Mouse (Mus musculus): ENCODE measurements around the gene Pacsin3. TPM values are rescaled to one million over a fixed set of nuclear protein-coding genes. Genes with fewer than 3 reads are reported as not detected.

The Pacsin3 gene
- 100 to 1,000 TPM; 311 to 416 TPM for total RNA-seq (2021)
- long read RNA-seq, experiment 1, transcript Pacsin3-215 (11 exons, 1,859 nt) = minor isoform, 9 of 487 reads
- long read RNA-seq, experiment 1, transcript Pacsin3-202 (10 exons, 1,867 nt) = major isoform, 23 of 487 reads
- long read RNA-seq, experiment 1, transcript Pacsin3-201 (11 exons, 1,862 nt) = minor isoform, 22 of 487 reads
- long read RNA-seq, experiment 1, partial matches to known transcripts = 170 of 487 reads
- long read RNA-seq, experiment 1, other reads (novel, unspliced or antisense) = 262 of 487 reads
- long read RNA-seq, experiment 2, transcript Pacsin3-202 (10 exons, 1,867 nt) = minor isoform, 14 of 386 reads
- long read RNA-seq, experiment 2, transcript Pacsin3-215 (11 exons, 1,859 nt) = minor isoform, 10 of 386 reads
- long read RNA-seq, experiment 2, transcript Pacsin3-201 (11 exons, 1,862 nt) = major isoform, 19 of 386 reads
- long read RNA-seq, experiment 2, partial matches to known transcripts = 214 of 386 reads
- long read RNA-seq, experiment 2, other reads (novel, unspliced or antisense) = 128 of 386 reads

DNA sequence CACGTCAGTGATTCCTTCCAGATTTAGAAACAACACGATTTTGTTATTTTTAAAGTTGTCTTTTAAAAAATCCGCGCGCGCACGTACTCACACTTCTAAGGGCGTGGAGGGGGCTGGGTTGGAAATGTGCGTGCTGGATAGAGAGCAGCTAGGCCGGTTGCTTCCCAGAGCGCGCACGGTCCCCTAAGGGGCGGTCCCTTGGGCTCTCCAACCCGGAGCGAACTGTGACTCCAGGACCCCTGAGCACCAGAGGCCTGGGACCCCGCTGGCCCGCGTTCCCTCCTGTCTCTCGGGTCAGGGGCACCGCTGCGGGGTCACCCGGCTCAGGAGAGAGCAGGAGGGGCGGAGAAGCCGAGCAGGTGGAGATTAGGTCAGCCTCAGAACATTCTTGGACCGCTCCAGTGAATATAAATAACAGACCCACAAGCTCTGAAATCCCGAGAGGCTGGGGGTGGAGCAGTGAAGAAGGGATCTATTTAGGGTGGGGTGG lies at the start of gene Pacsin3:
Gene Pacsin3, plus strand, starts transcription at position 294 of the 490 bp plus-strand sequence.
- DNase-seq (ENCODE audit: low spot score) = peak; percentile 79

GRCm38 (mm10) chr2:91206254-91206775 lies 49.4 kb upstream of the Pacsin3 start:
- DNase-seq (ENCODE audit: low spot score) = no peak

- DNase-seq (ENCODE audit: low spot score) = no peak
Measured at GRCm38 (mm10) chr2:91213311-91213710, 42.4 kb upstream of the Pacsin3 start.

DNA sequence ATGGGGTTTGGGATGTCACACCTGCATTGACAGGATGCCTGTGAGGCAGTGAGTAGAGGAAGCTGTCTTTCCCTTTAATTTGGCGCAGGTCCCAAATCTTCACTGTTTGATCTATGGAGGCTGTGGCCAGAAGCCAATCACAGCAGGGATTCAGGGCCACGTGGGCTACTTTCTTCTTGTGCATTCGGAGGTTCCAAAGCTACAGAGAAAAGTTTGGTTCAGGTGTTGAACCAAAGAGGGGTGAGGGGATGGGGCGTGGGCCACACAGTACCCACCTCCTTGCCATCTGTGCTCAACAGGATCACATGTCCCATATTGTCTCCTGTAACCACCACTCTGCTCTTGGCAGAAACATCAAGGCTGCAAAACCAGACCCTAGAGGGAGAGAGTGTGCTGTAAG lies 38.7 kb upstream of the Pacsin3 start:
- DNase-seq (ENCODE audit: low spot score) = no peak

DNA sequence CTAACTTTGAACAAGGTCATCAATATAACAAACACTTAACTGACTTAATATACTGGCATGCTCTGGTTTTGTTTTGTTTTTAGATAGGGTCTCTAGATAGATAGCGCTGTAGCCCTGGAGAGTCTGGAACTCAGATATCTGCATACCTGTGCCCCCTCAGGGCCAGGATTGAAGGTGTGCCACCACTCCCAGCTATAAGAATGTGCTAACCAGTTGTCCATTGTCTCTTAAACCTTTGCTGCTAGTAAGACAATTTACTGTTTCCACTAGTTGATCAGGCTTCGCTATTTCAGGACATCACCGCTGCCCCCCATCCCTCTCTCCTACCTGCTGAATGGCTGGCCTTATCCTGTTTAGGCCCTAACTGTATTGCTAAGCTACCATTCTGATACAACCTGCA lies 35.3 kb upstream of the Pacsin3 start:
- DNase-seq (ENCODE audit: low spot score) = no peak

GRCm38 (mm10) chr2:91223614-91224013 lies 32.1 kb upstream of the Pacsin3 start:
- no peak for DNase-seq (ENCODE audit: low spot score)

- DNase-seq (ENCODE audit: low spot score) = no peak
Measured at GRCm38 (mm10) chr2:91229735-91230134, 26.0 kb upstream of the Pacsin3 start.

- DNase-seq (ENCODE audit: low spot score) = peak; percentile 90
Measured at GRCm38 (mm10) chr2:91236601-91237510, 18.9 kb upstream of the Pacsin3 start, which contains the start of gene Ddb2. Ddb2 (minus strand) TSS chr2:91236982.

GRCm38 (mm10) chr2:91237511-91238080 lies 18.2 kb upstream of the Pacsin3 start:
- DNase-seq (ENCODE audit: low spot score) = peak; percentile 27

GRCm38 (mm10) chr2:91242547-91242946 lies 13.2 kb upstream of the Pacsin3 start:
- DNase-seq (ENCODE audit: low spot score) = no peak

- DNase-seq (ENCODE audit: low spot score) = no peak
Measured at GRCm38 (mm10) chr2:91243416-91243815, 12.3 kb upstream of the Pacsin3 start.

DNA sequence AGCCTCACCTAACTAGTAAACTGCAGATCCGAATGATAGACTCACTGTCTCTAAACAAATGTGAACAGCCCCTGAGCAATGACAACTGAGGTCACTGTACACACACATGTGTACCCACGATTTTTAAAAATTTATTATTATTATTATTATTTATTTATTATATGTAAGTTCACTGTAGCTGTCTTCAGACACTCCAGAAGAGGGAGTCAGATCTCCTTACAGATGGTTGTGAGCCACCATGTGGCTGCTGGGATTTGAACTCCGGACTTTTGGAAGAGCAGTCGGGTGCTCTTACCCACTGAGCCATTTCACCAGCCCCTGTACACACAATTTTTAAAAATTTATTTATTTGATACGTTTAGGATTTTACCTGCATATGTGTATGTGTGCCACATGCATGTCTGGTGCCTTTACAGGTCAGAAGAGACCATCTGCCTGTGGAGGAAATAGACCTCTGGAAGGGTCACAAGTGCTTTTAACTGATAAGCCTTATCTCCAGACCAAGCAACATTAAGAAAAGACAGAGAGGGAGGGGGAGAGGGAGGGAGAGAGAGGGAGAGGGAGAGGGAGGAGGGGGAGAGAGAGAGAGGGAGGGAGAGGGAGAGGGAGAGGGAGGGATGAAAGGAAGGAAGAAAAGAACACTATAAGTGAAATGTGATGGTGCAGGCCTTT lies 11.1 kb upstream of the Pacsin3 start:
- no peak for DNase-seq (ENCODE audit: low spot score)

DNA sequence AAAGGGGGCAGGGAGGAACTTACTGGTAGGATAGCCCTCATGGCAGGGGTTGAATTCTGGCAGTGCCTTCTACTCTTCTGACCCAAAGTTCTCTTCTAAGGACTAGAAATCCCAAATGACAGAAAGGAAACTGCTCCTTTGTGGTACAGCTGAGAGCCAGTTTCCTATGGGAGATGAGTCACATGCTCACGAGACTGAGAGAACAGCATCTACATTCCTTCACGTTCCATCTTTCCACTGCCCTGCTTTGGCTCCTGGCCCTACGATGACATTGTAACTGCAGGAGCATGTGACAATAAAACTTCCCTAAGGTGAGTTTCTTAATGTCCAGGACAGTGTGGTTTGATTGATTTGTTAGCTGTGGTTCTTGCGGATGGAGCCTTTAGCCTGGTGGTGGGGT lies 7.4 kb upstream of the Pacsin3 start:
- DNase-seq (ENCODE audit: low spot score) = no peak

DNA sequence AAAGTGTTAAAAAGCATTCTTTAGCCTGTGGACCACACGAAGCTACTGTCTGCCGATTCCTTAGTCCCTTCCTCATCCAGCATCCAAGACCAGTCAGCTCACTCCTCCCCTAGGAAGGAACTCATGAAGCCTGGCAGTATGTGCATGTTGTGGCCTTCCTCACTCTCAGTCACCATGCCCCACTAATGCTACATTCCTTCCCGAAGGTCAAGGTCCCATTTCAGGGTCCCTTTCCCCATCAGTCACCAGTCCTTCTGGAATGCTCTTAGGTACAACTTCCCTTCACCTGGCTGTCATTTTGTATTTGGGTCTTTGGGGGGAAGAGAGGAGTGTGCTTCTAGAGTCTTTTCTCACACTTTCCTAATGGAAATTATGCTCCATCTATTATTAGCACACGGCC lies 3.8 kb upstream of the Pacsin3 start:
- no peak for DNase-seq (ENCODE audit: low spot score)

- no peak for DNase-seq (ENCODE audit: low spot score)
Measured at GRCm38 (mm10) chr2:91252512-91252911, 3.2 kb upstream of the Pacsin3 start.

DNA sequence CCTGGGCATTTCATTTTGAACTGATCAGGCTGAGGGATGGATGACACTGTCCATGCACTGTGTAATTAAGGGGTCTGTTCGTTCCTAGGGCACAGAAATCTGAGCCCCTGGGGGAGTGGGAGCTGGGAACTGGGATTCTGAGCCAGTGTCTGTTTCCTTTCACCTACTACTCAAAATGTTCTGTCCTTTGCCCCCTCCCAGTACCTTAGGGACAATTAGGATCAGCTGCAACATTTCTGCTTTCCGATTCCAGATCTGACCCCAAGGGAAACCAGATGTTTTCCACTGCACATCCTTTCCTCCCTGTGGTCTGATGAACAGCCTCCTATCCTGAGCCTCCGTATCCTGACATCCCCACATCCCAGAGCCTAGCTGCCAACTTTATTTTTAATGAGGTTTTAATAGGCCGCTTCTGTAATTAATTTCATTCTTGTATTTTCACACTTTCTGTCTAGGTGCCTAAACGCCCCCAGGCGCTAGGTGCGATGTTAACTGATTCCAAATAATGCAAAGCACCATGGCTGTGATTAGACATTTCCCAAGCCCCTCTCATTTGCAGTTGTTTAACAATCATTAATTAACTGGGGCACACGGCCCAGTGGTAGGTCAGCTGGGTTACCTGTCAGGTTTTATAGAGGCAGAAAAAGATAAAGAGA lies 901 bp upstream of the Pacsin3 start:
- DNase-seq (ENCODE audit: low spot score) = no peak

DNA sequence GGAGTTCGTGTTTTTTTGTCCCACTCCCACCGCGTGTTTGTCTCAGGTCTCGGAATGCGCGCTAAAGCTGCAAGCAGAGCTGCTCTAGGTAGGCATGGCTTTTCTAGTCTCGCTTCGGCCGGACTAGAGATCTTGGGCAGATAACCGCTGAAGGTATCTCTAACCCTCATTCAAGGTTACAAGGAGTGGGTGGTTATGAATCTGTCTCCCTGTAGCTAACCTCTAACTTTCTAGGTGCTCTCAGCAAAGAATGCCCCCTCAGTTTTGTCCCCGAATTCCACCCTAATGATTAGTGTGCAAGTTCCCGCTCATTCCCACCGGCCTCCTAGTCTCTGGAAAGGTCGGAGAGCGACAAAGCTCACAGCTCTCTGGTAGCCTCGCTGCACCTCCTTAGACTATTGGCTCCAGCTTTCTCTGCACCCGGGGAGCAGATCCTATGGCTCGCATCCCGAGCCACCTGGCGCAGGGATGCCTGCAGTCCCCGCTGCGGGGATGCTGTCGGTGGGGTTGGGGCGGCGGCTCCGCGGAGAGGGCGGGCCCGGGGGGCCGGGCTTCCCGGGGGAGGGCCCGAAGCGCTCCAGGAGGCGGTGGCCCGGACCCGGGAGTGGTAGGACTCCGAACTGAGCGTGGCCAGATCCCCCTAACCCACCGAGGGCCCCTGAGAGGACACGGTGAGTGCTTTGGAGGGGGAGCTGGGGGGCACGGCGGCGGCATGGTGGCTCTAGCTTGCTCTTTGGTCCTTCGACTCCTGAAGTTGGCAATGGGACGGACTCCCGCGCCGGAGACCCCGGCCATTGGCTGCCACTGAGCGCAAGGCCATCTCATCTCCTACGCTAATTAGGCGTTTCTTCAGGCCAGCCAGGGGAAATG lies 737 bp downstream of the Pacsin3 start:
- DNase-seq (ENCODE audit: low spot score) = peak; percentile 73

DNA sequence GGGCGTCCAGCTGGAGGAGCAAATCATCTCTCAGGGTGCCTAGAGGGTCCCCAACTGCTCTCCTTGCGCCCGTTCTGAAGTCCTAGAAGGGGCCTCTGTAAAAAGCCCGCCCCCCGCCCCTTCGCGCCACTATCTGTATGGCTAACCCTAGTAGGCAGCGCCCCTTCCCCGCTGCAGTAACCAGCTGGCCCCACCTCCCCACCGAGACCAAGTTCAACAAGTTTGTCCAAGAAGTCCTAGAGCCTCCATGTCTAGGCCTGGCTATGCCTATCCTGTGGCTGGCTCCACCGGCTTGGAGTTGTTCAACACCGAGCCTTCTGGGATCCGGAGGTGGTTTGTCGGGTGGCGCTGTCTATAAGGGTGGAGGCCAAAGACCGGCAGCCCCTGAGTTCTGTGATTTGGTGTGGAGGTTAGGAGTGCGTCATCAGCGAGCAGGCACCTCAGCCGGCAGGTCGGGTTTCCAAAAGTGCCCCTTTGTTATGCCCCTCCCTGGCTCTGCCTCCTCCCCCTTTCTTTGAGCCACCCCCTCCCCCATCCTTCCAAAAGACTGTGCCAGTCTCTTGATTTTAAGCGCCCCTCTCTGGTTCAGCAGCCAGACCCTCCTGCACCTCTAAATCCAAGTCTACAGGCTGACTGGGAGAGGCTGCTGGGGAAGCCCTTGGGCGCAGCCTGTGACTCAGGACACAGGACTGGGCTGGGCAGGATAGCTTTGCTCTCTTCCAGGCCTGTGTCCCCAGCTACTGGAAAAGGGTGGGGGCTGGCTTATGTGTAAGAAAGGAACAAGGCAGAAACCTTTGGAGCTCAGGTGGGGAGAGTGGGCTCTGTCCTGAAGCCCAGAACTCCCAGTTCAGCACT lies 1.6 kb downstream of the Pacsin3 start:
- peak; percentile 61 for DNase-seq (ENCODE audit: low spot score)

All from gastrocnemius, adult 18-20 months (tissue).